Mouse (Mus musculus): ENCODE data around the gene Cmss1.

GRCm38 (mm10) chr16:57401702-57402101 is 205.0 kb downstream of the Cmss1 start:
- TF ChIP-seq CTCF (IDR thresholded peaks at IDR 0.05; ENCODE audit: low read depth) (no peak), EP300 (IDR thresholded peaks at IDR 0.05; ENCODE audit: low read depth) (no peak)
